Mouse (Mus musculus): Measurements from ENCODE around the gene Olfr348. TPM values are rescaled to one million over a fixed set of nuclear protein-coding genes. Genes with fewer than 3 reads are reported as not detected.

Olfr348 gene
- total RNA-seq (2023) = not detected

DNA sequence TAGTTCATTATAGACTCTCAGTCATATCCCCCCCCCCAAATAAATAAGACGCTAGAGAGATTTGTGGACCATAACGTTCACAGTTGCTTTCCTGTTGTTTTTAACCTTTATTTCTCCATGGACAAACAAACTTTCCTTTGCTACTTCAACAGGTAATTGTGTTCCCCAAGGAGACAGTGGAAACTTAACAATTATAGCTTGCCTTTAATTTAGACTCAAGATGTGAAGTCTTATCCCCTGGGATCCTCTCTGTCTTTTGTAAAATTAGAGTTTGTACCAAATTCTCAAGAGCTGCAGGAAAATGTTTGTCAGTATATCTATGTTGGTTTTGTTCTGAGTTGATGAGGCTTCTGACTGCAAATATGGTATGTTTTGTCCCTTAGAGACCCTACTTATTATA lies at the start of gene Olfr348:
Gene Olfr348, plus strand, starts transcription at position 301 of the 400 bp plus-strand sequence.

DNA sequence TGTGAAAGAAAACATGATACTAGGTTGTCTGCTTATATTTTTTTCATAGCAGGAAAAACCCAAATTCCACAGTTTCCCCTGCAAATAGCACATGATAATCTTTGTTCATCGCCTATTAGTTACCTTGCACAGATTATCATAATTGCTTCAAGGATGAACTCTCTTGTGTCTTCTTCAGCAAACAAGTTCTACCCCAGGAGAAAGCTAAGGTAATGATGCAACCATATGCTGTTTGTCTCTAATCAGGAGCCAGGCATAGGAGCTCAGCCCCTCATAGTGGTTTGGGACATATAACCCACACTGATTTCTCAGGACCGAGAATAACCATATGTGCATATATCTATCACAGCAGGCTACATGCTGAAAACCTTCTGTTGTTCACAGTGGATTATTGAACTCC lies 6.2 kb downstream of the Olfr348 start, which contains the start of gene Olfr50:
Gene Olfr50, plus strand, starts transcription at position 301 of the 400 bp plus-strand sequence.

DNA sequence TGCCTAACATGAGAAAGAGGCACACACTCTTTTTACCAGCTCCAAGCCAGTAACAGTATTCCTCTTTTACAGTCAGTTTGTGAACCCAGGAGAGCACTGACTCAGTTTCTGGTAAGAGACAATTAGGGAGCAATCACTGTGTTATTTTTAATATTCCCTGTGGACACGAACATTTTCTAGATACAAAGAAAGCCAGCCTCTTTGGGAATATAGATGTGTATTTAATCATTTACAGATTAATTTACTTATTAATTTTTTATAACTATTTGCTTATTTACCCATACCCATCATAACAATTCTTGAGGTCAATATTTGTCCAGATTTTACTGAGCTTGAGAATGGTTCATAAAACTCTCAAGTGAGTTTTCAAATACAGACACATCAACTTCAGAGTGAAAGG lies 32.9 kb downstream of the Olfr348 start, which contains the start of gene Olfr3:
Gene Olfr3, minus strand, starts transcription at position 101 of the 400 bp plus-strand sequence.

Other genes with a start within 250 kb of the Olfr348 start
- gene Olfr344, start 217.6 kb upstream of the Olfr348 start, total RNA-seq (2023) = not detected
- not detected for gene Olfr345, start 144.2 kb upstream of the Olfr348 start, total RNA-seq (2023)
- gene Olfr346, start 98.5 kb upstream of the Olfr348 start, total RNA-seq (2023) = not detected
- not detected for gene Olfr347, start 52.4 kb upstream of the Olfr348 start, total RNA-seq (2023)
- not detected for gene Olfr50, start 6.3 kb downstream of the Olfr348 start, total RNA-seq (2023)
- gene Olfr3, start 32.8 kb downstream of the Olfr348 start, total RNA-seq (2023) = not detected
- gene Olfr350, start 62.0 kb downstream of the Olfr348 start, total RNA-seq (2023) = not detected
- not detected for gene Olfr351, start 78.4 kb downstream of the Olfr348 start, total RNA-seq (2023)
- not detected for gene Olfr352, start 84.2 kb downstream of the Olfr348 start, total RNA-seq (2023)
- not detected for gene Olfr353, start 108.7 kb downstream of the Olfr348 start, total RNA-seq (2023)
- not detected for gene Olfr354, start 121.4 kb downstream of the Olfr348 start, total RNA-seq (2023)
- gene Olfr355, start 144.6 kb downstream of the Olfr348 start, total RNA-seq (2023) = not detected
- gene Olfr356, start 152.8 kb downstream of the Olfr348 start, total RNA-seq (2023) = not detected
- gene Olfr357, start 209.6 kb downstream of the Olfr348 start, total RNA-seq (2023) = not detected
- gene Olfr358, start 225.1 kb downstream of the Olfr348 start, total RNA-seq (2023) = not detected